Mouse (Mus musculus) C3H10T1/2 (cell line): Measurements from ENCODE around the gene Rnf207. TPM values are rescaled to one million over a fixed set of nuclear protein-coding genes. Genes with fewer than 3 reads are reported as not detected.

Experiments used
- polyA plus RNA-seq, 2 experiments: library from polyadenylated mRNA; unstranded; fragments of >200 nt; fragmentation: generic; extraction: Trizol; gene quantifications; one replicate each; pipeline ENCODE4 v1.2.1; 2012; ENCODE audit warnings: missing spikeins in 2 of 2

The Rnf207 gene
- 1 to 10 TPM in 1 of 2 experiments, not detected in 1; 1.9 TPM for polyA plus RNA-seq

GRCm38 (mm10) chr4:152318517-152319234, at the start of gene Rnf207:
Gene Rnf207, minus strand, starts transcription at chr4:152318993.

GRCm38 (mm10) chr4:152338419-152339292, 19.9 kb upstream of the Rnf207 start, which contains the start of gene Chd5:
Gene Chd5, plus strand, starts transcription at chr4:152338651.

GRCm38 (mm10) chr4:152325574-152326411, 7.0 kb upstream of the Rnf207 start, which contains the start of gene Rpl22:
Gene Rpl22, plus strand, starts transcription at chr4:152325742.

GRCm38 (mm10) chr4:152296874-152297861, 21.6 kb downstream of the Rnf207 start, which contains the start of gene Icmt:
Gene Icmt, plus strand, starts transcription at chr4:152297227.

GRCm38 (mm10) chr4:152291562-152291961, 27.2 kb downstream of the Rnf207 start, which contains the start of gene Hes3:
Gene Hes3, minus strand, starts transcription at chr4:152291662.

GRCm38 (mm10) chr4:152273621-152274236, 45.1 kb downstream of the Rnf207 start, which contains the start of gene Gpr153:
Gene Gpr153, plus strand, starts transcription at chr4:152274232.

Other genes starting within 250 kb of the Rnf207 start
- 10 to 100 TPM in 1 of 2 experiments, 1 to 10 TPM in 1; 3.5 to 37.6 TPM for gene Plekhg5, start 246.5 kb downstream of the Rnf207 start, polyA plus RNA-seq
- 1 to 10 TPM in 1 of 2 experiments, under 1 TPM in 1; 0.04 to 8.1 TPM for gene Tnfrsf25, start 203.1 kb downstream of the Rnf207 start, polyA plus RNA-seq
- gene Espn, start 166.6 kb downstream of the Rnf207 start, polyA plus RNA-seq: 1 to 10 TPM in 1 of 2 experiments, under 1 TPM in 1; 0.40 to 1.6 TPM
- not detected for gene Hes2, start 160.1 kb downstream of the Rnf207 start, polyA plus RNA-seq
- 100 to 1,000 TPM; 212 to 321 TPM for gene Acot7, start 140.9 kb downstream of the Rnf207 start, polyA plus RNA-seq
- gene Gpr153, start 44.8 kb downstream of the Rnf207 start, polyA plus RNA-seq: under 1 TPM; 0.01 to 0.17 TPM
- gene Hes3, start 27.3 kb downstream of the Rnf207 start, polyA plus RNA-seq: under 1 TPM in 1 of 2 experiments, not detected in 1; 0.04 TPM
- 10 to 100 TPM in 1 of 2 experiments, 1 to 10 TPM in 1; 9.7 to 19.0 TPM for gene Icmt, start 21.8 kb downstream of the Rnf207 start, polyA plus RNA-seq
- 1,000 to 10,000 TPM; 1,034 to 1,375 TPM for gene Rpl22, start 6.7 kb upstream of the Rnf207 start, polyA plus RNA-seq
- gene Chd5, start 19.7 kb upstream of the Rnf207 start, polyA plus RNA-seq: under 1 TPM; 0.29 to 0.83 TPM
- 1 to 10 TPM; 1.2 to 3.0 TPM for gene Nphp4, start 157.7 kb upstream of the Rnf207 start, polyA plus RNA-seq
- 1 to 10 TPM; 2.7 to 5.6 TPM for gene Kcnab2, start 158.9 kb upstream of the Rnf207 start, polyA plus RNA-seq